Mouse (Mus musculus): Measurements from ENCODE around the gene Diaph2. TPM values are rescaled to one million over a fixed set of nuclear protein-coding genes. Genes with fewer than 3 reads are reported as not detected.

Diaph2 gene
- total RNA-seq, 1 experiment from 2014 or later: 10.0 TPM

- ATAC-seq (replicated peaks in 1 of 2; ENCODE audit: insufficient read depth in 1 of 2, low FRiP score in 2 of 2, low TSS enrichment in 1 of 2, low read depth in 1 of 2, poor library complexity in 2 of 2, severe bottlenecking in 2 of 2): no peak
These were observed 673.6 kb downstream of the Diaph2 start for GRCm38 (mm10) chrX:130423134-130423533.

- ATAC-seq (replicated peaks in 1 of 2; ENCODE audit: insufficient read depth in 1 of 2, low FRiP score in 2 of 2, low TSS enrichment in 1 of 2, low read depth in 1 of 2, poor library complexity in 2 of 2, severe bottlenecking in 2 of 2): no peak
These were observed 702.4 kb downstream of the Diaph2 start for GRCm38 (mm10) chrX:130451822-130452487.

DNA sequence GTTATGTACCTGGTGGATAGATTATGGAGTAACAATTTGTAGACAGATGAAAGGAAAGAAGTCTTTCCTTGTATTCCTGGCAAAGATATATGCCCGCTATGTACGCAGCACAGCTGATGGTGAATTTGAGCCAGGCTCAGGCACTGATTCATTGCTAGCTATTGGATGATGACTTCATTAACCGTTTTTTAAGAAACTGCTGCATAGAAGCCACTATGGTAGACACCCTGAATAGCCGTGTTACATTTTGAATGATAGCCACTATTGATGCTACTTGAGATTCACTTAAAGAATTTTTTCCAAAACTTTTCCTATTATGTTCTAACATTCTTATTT, 702.9 kb downstream of the Diaph2 start:
- no peak for ATAC-seq (replicated peaks in 1 of 2; ENCODE audit: insufficient read depth in 1 of 2, low FRiP score in 2 of 2, low TSS enrichment in 1 of 2, low read depth in 1 of 2, poor library complexity in 2 of 2, severe bottlenecking in 2 of 2)

- no peak for ATAC-seq (replicated peaks in 1 of 2; ENCODE audit: insufficient read depth in 1 of 2, low FRiP score in 2 of 2, low TSS enrichment in 1 of 2, low read depth in 1 of 2, poor library complexity in 2 of 2, severe bottlenecking in 2 of 2)
These were observed 723.6 kb downstream of the Diaph2 start for GRCm38 (mm10) chrX:130473133-130473532.

- ATAC-seq (replicated peaks in 1 of 2; ENCODE audit: insufficient read depth in 1 of 2, low FRiP score in 2 of 2, low TSS enrichment in 1 of 2, low read depth in 1 of 2, poor library complexity in 2 of 2, severe bottlenecking in 2 of 2): no peak
These were observed 731.3 kb downstream of the Diaph2 start for GRCm38 (mm10) chrX:130480877-130481276.

DNA sequence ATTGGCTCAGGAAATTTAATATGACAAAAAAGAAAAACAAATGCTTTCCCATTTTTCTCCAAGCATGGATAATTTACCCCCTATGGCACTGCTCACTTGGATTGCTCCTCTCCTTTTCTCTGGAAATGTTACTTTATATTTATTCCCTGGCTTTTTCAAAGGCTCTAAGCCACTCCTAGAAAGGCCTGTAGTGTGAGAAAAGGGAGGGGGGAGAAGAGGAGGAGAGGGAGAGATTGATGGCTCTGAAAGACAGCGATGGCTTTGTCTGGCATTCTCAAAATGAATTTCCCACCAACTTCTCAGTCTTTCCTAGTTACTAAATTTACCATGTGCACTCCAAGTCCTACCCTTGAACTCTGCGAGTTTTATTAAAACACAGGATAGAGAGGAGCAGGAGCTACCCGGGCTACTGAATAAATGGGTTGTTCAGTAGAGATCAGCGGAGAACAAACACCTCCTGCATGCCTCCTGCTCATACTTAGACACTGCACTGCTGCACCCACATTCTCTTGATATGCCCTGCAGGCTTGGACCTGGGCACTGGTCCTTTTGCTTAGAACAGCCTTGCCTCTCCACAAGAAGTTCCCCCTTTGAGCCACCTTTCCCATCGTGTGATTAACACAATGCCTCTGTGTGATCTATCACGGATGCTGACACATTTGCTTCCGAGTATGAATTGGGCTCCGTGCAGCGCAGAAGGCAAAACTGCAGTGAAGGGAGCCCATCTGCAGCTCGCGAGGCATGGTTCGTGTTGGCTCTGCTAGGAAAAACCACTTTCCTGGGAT, 753.3 kb downstream of the Diaph2 start:
- ATAC-seq (replicated peaks in 1 of 2; ENCODE audit: insufficient read depth in 1 of 2, low FRiP score in 2 of 2, low TSS enrichment in 1 of 2, low read depth in 1 of 2, poor library complexity in 2 of 2, severe bottlenecking in 2 of 2): no peak

DNA sequence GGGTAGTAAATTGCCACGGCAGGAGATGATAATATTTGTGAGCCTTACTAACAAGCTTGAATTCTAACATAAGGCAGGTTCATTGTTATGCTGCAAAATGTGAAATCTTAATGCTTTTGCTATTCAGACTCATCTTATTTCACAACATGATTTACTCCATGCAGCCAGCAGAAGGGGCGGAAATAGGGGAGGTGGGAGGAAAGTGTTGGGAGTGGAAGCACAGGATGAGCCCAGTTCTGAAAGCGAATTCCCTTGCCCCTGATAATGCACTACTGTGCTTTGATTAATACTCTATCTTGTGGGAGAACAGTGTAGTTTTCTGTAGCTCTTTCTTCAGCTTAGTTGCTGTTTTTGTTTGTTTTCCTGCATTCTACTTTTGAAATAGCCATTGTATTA, 753.9 kb downstream of the Diaph2 start:
- no peak for ATAC-seq (replicated peaks in 1 of 2; ENCODE audit: insufficient read depth in 1 of 2, low FRiP score in 2 of 2, low TSS enrichment in 1 of 2, low read depth in 1 of 2, poor library complexity in 2 of 2, severe bottlenecking in 2 of 2)

DNA sequence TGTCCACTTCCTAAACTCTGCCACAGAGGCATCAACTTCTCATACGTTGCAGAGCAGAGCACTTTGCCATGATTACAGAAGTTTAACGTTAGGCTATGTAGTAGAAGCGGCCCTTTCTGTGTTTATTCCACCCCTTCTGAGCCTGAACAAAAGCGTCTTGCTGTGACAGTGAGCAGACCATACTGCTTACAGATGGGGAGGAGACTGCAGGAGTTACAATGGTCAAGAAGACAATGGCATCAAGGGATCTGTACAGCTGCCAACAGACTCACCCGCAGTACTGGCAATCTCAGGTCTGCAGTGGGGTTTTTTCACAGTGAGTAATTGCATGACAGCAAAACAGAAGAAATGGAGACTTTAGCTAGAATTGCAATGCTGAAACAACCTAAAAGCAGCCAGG, 756.1 kb downstream of the Diaph2 start:
- no peak for ATAC-seq (replicated peaks in 1 of 2; ENCODE audit: insufficient read depth in 1 of 2, low FRiP score in 2 of 2, low TSS enrichment in 1 of 2, low read depth in 1 of 2, poor library complexity in 2 of 2, severe bottlenecking in 2 of 2)
